Mouse (Mus musculus): ENCODE measurements around the gene Smim12. TPM values are rescaled to one million over a fixed set of nuclear protein-coding genes. Genes with fewer than 3 reads are reported as not detected.

Smim12 gene
- 10 to 100 TPM; 37.5 to 54.9 TPM for polyA plus RNA-seq (2017; shearing (Covaris generic))

DNA sequence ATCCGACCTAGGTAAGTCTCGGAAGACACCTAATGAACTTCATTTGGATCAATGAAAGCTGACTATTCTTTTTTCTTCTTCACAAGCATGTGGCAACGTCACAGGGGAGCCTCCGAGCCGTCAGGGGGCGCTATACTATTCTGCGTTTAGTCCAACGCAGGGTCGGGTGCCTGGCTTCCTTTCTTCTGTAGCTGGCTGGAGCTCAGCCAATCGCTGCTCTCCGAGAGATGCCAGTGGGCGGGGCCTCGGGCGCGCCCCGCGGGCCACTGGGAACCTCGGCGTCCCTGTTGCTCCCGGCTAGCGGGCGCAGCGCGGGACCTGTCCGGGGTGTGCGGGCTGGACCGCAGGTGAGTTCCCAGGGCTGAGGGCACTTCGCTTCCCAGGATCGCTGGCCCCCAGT is at the start of gene Smim12:
TSS of gene Smim12 (plus strand) at position 233 of the 400 bp plus-strand sequence.
- peak; percentile 99 for ATAC-seq

DNA sequence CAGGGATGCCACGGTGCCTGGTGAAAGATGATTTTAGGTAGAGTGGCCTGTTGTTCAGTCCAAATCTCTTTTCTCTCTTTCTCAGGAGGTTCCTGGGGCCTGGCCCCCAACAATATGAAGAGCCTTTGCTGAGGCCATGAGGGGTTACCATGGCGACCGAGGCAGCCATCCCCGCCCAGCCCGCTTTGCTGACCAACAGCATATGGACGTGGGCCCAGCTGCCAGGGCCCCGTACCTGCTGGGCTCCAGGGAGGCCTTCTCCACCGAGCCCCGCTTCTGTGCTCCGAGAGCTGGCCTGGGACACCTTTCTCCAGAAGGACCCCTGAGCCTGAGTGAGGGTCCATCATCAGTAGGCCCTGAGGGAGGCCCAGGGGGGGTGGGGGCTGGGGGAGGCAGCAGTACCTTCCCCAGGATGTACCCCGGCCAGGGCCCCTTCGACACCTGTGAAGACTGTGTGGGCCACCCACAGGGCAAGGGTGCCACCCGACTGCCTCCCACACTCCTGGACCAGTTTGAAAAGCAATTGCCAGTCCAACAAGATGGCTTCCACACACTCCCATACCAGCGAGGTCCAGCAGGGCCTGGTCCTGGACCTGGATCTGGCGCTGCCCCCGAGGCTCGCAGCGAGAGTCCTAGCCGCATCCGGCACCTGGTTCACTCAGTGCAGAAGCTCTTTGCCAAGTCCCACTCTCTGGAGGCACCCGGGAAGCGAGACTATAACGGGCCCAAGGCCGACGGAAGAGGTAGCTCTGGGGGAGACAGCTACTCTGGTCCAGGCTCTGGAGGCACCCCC is 48.9 kb upstream of the Smim12 start:
- ATAC-seq = no peak

DNA sequence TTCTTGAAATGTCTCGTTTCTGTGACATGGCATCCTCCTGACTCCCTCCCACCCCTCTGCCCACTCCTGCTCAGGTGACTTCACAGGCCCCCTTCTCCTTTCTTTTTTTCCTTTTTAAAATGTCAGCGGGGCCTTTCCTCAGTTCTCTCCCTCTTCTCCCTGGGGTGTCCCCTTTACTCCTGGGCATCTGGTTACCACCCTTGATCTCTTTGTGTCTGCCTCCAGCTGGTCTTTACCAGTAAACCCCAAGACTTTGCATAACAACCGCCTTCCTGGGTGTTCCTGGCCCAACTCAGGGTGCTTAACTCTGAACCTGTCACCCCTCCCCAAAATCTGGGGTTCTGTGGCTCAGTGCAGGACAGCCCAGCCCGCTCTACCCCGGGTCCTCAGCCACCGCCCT is 45.0 kb upstream of the Smim12 start:
- no peak for ATAC-seq

DNA sequence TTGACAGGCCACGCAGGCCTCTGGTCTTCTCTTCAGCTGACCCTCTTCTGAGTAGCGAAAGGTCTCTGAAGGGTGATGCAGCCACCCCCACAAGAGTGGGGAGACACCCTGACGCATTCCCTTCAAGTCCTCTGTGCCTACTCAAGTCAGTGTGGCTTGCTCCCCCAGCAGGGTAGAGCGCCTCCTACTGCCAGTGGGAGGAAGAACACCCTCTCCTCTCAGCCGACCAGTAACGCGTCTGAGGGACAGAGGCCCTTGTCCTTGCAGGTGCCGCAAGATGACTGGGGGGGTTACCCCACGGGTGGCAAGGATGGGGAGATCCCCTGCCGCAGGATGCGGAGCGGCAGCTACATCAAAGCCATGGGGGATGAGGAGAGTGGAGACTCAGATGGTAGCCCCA is 44.2 kb upstream of the Smim12 start:
- ATAC-seq = no peak

DNA sequence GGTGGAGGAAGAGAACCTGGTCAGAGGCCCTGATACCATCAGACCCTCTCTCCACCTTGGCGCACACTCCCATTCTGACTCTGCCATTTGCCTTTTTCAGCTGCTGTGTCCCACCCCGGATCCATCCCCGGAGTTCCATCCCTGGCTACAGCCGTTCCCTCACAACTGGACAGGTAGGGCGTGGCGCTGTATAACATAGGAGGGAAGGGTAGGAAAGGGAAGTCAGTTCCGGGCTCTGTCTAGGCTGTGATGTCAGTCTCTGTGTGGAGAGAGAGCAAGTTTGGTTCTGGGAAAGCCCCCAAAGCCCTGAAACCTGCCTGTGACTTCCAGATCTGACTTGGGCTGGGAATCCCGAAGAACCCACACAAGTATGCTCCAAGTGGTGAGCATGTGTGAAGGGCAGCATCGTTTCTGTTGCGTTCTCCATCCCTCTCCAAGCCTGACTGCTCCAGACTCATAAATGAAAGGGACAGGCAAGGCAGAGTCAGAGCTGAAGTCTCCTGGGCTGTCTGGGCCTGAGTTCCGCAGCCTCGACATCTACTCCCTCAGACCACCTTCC is 43.3 kb upstream of the Smim12 start:
- ATAC-seq = no peak

DNA sequence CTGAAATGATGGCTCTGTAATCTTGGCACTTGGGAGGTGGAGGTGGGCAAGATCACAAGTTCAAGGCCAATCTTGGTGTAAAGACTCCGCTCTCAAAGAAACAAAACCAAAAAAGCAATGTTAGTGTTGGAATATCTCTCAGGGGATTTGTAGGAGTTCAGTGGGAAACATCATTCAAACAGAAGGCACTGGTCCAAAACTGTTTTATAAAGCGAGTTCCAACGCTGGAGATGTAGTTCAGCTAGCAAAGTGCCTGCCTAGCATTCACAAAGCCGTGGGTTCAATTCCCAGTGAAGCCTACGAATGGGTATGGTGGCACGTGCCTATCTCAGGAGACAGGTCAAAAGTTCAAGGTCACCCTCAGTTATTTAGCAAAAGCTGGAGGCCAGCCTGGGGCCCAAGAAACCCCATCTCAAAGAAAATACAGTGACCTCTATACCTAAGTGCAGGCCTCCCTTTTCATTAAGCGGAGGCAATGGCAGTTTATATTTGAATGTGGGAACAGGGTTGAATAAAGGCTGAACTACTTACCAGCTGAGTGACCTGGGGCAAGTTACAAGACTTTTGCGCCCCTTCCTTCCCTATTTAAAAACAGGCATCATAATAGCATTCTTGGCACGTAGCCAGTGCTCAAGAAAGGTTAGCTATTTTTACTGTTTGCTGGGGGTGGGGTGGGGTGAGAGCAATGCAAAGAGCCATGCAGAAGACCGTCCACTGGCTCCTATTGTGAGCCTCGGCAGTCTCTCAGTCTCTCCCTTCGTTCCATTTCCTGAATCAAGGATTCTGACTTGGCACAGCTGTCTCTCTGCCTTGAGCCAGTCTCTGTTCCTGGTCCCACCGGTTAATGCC is 42.6 kb upstream of the Smim12 start:
- no peak for ATAC-seq

DNA sequence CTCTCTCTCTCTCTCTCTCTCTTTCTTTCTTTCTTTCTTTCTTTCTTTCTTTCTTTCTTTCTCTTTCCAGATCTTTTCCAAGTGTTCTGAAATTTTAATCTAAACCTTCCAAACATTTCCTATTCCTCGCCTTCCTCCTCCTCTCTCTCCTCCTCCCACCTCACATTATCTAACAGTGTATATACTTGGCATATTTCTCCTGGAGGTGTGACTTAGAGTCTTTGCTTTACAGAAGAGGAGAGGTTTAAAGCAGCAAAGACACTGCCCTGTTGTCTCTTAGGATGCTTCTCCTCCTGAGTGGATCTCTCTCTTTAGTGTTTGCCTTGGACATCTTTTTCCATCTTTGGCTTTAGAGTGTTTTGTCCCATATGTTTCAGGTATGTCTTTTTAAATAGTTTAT is 40.5 kb upstream of the Smim12 start:
- ATAC-seq = no peak

DNA sequence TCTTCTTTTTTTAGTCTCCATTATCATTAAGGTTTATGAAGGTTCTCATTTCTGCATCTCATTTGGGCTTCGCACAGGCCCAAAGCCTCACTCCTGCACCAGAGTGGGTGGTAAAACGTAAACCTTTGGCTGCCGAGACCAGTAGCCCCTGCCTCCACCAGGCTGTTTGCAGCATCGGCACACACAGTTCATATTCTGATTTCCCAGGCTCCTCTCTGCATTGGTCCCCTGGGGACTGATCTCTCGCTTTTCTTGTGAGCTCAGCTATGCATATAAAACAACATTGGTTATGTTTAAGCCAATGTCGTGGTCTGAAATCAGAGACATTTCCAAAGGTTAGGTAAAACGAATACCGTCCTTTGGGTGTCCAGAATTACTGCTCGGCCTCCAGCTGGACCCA is 32.3 kb upstream of the Smim12 start:
- ATAC-seq = no peak

DNA sequence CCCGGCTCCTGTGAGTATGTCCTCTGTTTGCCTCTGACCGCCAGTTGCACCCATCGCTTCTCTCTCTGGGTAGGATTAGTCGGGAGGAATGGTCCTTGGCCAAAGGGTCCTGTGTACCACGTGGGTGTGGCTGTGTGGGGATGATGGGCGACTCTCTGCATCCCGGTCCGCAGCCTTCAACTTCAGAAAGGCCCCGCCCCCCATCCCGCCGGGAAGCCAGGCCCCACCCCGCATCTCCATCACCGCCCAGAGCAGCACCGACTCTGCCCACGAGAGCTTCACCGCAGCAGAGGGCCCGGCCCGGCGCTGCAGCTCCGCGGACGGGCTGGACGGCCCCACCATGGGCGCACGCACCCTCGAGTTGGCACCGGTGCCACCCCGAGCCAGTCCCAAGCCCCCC is 29.1 kb upstream of the Smim12 start:
- no peak for ATAC-seq

DNA sequence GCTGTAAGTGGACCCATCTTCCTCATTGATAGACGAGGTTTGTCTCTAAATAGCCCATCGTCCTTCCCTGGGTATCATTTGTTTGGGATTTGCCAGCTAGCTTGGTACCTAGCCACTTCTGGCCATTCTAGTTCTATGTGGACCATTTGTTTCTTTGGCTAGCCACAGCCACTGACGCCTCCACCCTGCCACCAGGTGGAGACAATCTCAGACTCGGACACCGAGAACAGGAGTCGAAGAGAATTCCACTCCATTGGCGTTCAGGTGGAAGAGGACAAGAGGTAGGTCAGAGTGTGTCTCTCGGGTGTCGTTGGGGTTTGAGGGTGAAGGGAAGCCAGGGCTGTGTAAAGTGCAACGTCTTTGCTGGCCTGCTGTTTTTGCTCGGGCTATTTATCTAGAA is 28.5 kb upstream of the Smim12 start:
- ATAC-seq = no peak

DNA sequence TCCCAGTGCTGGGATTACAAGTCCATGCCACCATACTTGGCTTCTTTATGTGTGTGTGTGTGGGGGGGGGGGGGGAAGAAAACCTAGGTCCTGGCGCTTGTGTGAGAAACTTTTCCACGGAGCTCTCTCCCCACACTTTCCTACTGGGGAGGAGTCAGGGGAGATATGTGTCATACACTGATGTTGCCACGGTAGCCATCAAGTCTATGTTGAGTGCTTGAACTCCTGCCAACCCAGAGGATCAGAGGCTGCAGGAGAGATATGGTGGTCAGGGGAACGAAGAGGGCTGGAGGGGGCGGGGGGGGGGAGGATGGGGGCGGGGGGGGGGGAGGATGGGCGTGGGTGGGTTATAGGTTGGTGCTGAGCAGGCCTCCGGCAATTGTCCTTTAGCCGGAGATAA is 27.8 kb upstream of the Smim12 start:
- ATAC-seq = no peak

DNA sequence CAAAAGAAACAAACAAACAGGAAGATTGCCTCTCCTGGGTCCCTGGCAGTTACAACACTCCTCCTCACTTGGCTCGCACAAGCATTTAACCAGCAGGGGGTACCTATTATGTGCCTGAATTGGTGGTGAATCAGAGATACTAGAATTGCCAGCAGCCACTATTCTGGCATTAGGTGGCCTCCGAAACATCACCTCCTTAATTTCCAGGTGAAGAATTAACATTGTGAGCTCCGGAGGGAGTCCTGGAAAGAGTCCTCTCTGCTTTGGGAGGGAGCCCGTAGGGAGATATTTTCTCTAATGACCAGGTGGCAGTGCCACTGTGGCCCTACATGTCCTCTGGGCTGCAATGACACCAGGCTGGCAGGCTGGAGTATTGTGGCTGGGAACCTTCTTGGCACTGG is 27.3 kb upstream of the Smim12 start:
- no peak for ATAC-seq

DNA sequence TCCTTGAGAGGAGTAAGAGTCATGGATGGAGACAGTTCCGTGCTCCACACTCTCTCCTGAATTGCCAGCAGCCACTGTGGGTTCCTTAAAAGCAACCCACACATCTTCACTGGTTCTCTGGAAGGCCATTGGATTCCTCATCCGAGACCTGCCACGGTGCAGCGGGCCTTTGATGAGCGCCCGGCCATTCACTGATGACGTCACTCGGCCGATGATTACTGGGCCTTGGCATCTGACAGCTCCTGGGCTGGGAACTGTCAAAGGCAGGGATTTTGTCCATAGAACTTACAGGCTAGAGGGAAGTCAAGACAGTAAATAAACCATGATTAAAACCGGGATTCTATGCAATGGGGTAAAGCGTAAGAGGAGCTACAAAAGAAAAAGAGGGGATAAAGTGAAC is 26.5 kb upstream of the Smim12 start:
- no peak for ATAC-seq

DNA sequence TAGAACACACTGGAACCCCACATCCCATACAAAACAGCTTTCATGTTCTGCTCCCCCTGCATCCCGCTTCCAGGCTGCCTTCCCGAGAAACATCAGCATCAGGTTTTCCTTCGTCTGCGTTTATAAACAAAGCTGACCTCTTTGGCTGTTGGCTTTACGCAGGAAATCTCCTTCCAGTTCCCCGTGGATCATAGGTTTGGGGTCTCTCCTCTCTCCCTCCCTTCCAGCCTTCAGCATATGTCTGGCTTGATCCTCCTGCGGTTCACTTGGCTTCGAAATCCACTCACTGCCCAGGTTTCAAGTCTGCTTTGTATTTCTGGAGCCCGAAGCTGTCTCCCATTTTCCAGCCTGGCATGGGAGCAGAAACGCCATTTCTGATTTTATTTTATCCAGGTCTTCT is 20.3 kb upstream of the Smim12 start:
- ATAC-seq = no peak

DNA sequence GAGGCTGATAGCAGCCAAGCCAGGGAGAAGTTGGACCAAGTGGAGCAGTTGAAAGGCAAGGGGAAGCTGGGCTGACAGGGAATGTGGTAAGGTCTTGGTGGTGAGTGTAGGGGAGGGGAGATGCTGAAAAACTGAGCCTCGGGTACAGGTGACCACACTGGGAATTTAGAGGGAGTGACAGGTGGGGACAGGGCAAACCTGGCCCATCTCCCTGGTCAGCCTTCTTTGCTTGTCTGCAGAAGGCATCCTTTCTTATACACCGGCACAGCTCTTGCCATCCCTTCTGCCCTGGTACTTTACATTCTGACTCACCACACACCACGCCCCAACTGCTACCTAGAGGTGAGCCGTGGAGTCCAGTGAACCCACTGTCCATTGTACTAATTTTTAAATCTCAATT is 19.8 kb upstream of the Smim12 start:
- ATAC-seq = no peak

DNA sequence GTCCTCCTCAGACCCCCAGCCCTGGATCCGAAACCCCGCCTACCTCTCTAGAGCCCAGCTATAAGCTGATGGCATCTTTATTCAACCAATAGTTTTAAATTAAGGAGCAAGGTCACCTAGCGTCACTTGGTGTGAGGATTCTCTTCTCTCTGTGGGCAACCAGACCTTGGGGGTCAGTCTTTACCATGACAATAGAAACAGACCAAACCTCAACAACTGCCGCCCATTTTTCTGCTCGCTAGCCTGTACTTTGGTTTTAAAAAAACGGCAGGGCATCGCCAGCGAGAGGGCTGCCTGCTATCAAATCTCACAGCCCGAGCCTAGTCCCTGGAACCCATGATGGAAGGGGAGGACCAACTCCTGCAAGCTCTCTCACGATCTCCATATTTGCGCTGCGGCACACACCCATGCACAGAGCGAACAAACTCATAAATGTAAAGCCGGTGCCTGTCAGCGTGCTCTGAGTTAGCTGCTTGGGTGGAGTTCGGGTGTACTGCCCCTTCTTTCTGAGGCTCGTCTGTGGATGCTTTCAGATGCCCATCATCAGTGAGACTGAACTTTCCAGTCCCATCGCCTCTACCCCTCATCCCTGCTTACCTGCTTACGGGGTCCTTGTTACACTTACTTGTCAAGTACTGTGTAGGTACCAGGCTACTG is 19.0 kb upstream of the Smim12 start:
- ATAC-seq = no peak

DNA sequence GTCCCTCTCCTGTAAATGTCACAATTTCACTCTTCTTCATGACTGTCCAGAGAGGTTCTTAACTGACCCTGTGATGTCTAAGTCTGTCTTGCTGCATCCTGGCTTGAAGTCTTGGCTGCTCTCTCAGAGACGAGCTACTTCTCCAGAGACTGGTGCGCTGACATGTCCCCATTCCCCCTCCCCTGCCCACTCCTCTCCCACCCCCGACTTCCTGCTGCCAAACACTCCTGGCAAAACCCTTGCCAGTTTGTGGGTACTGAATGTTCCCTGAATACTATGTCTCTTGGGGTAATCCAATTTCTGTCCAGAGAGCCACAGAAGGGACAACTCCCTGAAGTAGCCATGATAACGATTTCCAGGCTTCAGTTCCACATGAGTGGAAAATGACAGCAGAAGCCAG is 17.5 kb upstream of the Smim12 start:
- no peak for ATAC-seq

DNA sequence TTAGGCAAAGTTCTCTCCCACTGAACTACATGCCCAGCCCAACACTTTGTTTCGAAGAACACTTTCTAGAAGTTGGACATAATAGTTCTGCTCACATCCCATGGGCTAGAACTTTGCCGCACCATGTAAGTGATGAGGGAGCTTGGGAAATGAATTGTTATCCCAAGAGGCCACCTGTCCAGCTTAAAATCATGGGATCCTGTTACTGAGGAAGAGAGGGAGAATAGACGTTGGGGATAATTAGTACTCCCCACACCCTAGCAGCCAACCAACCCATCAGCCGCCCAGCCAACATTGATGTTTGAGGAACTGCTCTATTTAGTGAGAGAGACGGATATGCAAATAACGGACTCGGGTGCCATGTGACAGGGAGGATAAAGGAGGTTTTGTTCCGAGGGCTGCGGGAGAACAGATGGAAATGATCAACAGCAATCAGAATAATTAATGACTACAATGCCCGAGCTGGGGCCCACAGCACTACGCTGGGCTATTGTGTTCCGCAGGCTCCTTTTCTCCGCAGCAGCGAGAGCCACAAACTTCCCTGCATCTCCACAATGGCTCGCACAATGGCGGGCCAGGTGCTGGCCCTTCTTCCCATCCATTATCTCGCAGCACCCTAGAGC is 16.4 kb upstream of the Smim12 start:
- ATAC-seq = no peak

DNA sequence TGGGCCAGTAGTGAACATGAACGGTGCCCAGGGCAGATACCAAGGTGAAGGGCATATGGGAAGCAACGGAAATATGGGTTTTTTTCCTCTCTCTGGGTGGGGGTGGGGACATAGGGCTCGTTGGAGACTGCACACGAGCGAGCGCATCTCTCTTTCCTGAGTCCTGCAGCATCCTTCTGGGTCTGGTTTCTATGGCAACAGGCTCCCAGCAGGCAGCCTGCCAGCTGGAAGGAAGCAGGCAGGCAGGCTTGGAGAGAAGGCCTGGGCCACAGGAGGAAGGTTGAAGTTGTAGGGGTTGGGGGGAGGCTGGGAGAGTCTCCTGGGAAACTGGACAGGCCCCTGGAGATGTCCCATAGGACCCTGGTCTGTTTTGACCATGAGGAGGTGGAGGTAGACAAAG is 11.6 kb upstream of the Smim12 start:
- no peak for ATAC-seq

DNA sequence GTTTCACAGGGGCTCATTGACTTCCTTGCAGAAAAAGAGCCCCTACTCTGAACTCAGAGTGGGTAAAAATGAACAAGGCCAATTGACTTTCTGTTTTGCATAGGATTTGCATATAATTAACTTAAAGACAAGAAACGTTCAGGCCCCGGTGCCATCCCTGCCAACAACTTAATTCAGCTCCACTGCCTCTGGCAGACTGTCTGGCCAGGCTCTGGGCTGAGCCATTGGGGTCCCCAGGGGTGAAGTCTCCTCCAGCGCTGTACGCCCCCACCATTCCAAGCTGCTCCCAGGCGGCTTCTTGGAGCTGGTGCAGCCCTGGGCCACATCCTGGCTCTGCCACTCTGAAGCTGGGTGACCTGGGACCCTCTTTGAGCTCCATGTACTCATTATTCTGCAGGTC is 11.0 kb upstream of the Smim12 start:
- ATAC-seq = no peak

DNA sequence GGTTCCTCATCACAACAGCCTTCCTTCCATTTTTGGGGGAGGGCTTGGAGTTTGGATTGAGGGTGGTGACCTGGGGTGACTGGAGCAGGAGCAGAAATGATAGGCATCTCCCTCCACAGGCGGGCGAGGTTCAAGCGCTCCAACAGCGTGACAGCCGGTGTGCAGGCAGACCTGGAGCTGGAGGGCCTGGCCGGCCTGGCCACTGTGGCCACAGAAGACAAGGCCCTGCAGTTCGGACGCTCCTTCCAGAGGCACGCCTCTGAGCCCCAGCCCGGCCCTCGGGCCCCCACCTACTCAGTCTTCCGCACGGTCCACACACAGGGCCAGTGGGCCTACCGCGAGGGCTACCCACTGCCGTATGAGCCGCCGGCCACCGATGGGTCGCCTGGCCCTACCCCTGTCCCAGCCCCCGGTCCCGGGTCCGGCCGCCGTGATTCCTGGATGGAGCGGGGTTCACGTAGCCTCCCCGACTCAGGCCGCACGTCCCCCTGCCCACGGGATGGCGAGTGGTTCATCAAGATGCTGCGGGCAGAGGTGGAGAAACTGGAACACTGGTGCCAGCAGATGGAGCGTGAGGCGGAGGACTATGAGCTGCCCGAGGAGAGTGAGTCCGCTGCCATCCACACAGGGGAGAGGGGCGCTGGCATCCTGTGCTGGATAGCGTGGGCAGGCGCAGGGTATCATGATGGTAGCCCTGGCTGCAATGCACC is 10.0 kb upstream of the Smim12 start:
- ATAC-seq = no peak
